Mouse (Mus musculus) kidney, postnatal 0 days (tissue): ENCODE results near the gene Shbg. TPM values are rescaled to one million over a fixed set of nuclear protein-coding genes. Genes with fewer than 3 reads are reported as not detected.
"Not testable (repeated sequence)": the region's sequence is repeated elsewhere in the genome, so short reads cannot be mapped to it uniquely, and the experiment has no call there.

Experiments used
- ATAC-seq: fragments of 200-750 bp; cut with Nextera tagmentation; replicated peaks from 2 replicates; pipeline ENCODE4 v1.8.0; 2017; ENCODE audit warnings: low read depth, moderate number of reproducible peaks, moderate TSS enrichment, moderate library complexity; ENCODE audit not compliant: low FRiP score
- DNase-seq: peaks from one replicate; pipeline ENCODE4 v3.0.0-alpha.2; 2016; ENCODE audit warnings: low spot score
- H3K27ac ChIP-seq: fragments of 300-500 bp; sonication (generic); 2 replicates; pipeline ENCODE4 v1.5.1; 2014; ENCODE audit warnings: mild to moderate bottlenecking
- H3K27me3 ChIP-seq: fragments of 300-500 bp; sonication (generic); 2 replicates; pipeline ENCODE4 v1.6.1; 2014; ENCODE audit warnings: low read length, mixed read lengths; ENCODE audit not compliant: insufficient read depth
- H3K36me3 ChIP-seq: fragments of 300-500 bp; sonication (generic); 2 replicates; pipeline ENCODE4 v1.6.1; 2014; ENCODE audit warnings: low read length, mixed read lengths; ENCODE audit not compliant: insufficient read depth
- H3K4me1 ChIP-seq: fragments of 300-500 bp; sonication (generic); replicated peaks from 2 replicates; pipeline ENCODE4 v1.6.1; 2014; ENCODE audit warnings: antibody characterized with exemption, low read length, mixed read lengths; ENCODE audit not compliant: insufficient read depth
- H3K4me2 ChIP-seq: fragments of 300-500 bp; sonication (generic); 2 replicates; pipeline ENCODE4 v1.6.1; 2014; ENCODE audit warnings: mild to moderate bottlenecking, low read length, moderate library complexity, mixed read lengths
- H3K4me3 ChIP-seq: fragments of 300-500 bp; sonication (generic); replicated peaks from 2 replicates; pipeline ENCODE4 v1.5.1; 2014; ENCODE audit warnings: low read depth, low read length
- H3K9ac ChIP-seq: fragments of 300-500 bp; sonication (generic); 2 replicates; pipeline ENCODE4 v1.6.1; 2014; ENCODE audit warnings: low read depth, low read length
- H3K9me3 ChIP-seq: fragments of 300-500 bp; sonication (generic); replicated peaks from 2 replicates; pipeline ENCODE4 v1.6.1; 2016; ENCODE audit warnings: low read length, inconsistent platforms, mixed read lengths
- CTCF ChIP-seq: IDR thresholded peaks from 2 replicates; pipeline ENCODE4 v1.5.1; 2016; ENCODE audit warnings: antibody characterized with exemption, low read depth, mild to moderate bottlenecking, moderate library complexity
- WGBS: fragments of 180-500 bp; shearing (Covaris S2); extraction: QIAGEN DNeasy Blood & Tissue Kit; methylation state at CpG from one replicate; pipeline ENCODE4 v1.1.7; 2014; 5-methylcytosine and 5-hydroxymethylcytosine counted together
- polyA plus RNA-seq: library from polyadenylated mRNA; unstranded; fragments of >200 nt; fragmentation: Nextera tagmentation; extraction: Ambion mirVana; gene quantifications from 2 replicates; pipeline ENCODE4 v1.2.1, GENCODE M21; 2015

Shbg gene
- polyA plus RNA-seq, 1 experiment from 2014 or later: 0.13 TPM

DNA sequence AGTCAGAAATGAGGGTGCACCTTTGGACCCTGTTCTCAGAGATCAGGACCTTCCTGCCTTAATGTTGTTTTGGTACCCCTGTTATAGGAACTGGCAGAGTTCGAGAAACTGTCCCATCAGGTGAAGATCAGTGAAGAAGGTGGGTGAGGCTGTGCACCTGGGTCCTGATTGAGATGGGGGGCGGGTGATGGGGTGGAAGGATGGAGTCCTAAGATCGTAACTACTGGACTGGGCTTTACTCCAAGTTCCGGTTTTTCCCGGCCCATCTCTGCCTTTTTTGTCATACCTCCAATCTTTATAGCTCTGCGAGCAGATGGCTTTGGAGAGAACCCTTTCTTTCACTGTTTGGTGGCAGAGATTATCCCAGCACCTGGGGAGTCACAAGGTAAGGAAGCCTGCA is 4.7 kb upstream of the Shbg start:
- TF ChIP-seq CTCF: no peak
- H3K9me3 ChIP-seq: no peaks in the 10 kb centered on the region
- H3K36me3 ChIP-seq: no peaks in the 10 kb centered on the region
- peak overlapping the region; percentile 69 for H3K4me3 ChIP-seq
- 28% methylated on average over 6 of the region's 6 CpGs for WGBS
- peak overlapping the region; percentile 84 for H3K4me2 ChIP-seq
- H3K27ac ChIP-seq: peak overlapping the region; percentile 83
- no peaks in the 10 kb centered on the region for H3K27me3 ChIP-seq
- DNase-seq: no peak
- peaks cover 8% of the 10 kb centered on the region; the same call in 1 of the 2 replicates for H3K4me1 ChIP-seq
- ATAC-seq: no peak
- H3K9ac ChIP-seq: peak overlapping the region; percentile 82

DNA sequence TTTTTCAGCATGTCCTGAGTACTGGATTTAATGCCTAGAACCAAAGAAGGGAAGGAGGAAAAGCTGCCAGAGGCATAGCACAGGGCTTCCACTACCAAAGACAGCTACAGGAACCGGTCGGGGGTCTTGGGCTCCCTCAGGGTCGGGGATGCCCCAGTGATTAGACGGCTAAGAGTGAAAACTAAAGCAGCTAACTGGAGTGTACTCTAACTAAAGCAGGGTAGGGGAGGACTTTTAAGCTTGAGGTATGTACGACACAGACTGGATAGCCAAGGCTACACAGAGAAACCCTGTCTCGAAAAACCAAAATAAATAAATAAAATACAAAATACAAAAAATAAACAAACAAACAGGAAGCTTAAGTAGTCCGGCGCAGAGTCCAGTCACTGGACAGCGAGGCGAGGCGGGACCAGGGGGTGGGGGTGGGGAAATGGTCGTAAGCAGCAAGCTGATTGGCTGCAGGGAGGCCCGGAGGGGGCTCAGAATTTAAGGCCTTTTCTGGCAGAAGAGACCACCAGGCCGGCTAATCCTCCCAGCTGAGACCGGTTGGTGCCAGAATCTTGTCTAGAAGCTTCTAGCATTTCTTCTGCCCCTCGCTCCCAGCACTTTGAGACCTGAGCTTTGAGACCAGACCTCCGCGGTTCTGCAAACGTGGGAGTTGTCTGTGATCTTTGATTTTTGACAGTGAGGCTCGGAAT is 4.0 kb upstream of the Shbg start, which contains the start of gene Sat2:
Gene Sat2 (plus strand): TSS at position 454 of the 698 bp plus-strand sequence.
- H3K27ac ChIP-seq: peak within 1 kb of the TSS; percentile 83
- no peaks in the 10 kb centered on the region for H3K36me3 ChIP-seq
- peaks cover 8% of the 10 kb centered on the region; the same call in 1 of the 2 replicates for H3K4me1 ChIP-seq
- peak; percentile 90 for DNase-seq
- H3K9ac ChIP-seq: peak within 1 kb of the TSS; percentile 82
- peak within 1 kb of the TSS; percentile 69 for H3K4me3 ChIP-seq
- H3K9me3 ChIP-seq: no peaks in the 10 kb centered on the region
- ATAC-seq: peak; percentile 83
- peak within 1 kb of the TSS; percentile 84 for H3K4me2 ChIP-seq
- TF ChIP-seq CTCF: no peak
- WGBS: under 1% methylated on average over 20 of the region's 20 CpGs
- no peaks in the 10 kb centered on the region for H3K27me3 ChIP-seq

DNA sequence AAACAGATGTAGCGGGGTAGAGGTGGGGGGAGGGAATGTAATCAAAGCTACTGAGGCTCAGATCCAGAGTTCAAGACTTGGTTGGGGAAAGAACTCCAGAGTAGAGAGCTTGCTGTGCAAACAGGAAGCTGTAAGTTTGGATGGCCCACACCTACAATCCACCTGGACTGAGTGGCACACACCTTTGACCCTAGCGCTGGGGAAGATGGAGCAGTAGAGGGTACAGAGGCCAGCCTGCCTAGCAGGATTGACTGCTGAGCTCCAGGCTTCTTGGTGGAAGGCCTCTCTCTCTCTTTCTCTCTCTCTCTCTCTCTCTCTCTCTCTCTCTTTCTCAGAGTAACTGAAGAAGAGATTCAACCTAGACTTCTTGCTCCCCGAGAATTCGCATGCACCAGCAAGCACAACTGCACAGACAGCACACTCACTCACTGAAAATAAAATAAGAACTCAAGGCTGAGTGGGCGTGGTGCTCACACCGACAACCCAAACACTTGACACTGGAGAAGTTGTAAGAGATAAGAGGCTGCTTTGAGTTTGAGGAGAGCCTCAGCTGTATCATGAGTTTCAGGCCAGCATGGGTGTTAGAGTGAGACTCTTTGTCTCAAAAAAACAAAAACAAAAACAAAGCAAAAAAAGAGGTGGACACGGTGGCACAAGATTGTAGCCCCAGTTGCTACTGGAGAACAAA is 2.8 kb upstream of the Shbg start:
- no peak overlapping the region for H3K27ac ChIP-seq
- no peak for TF ChIP-seq CTCF
- no peak overlapping the region for H3K9ac ChIP-seq
- no peak for DNase-seq
- H3K4me1 ChIP-seq: peaks cover 8% of the 10 kb centered on the region; the same call in 1 of the 2 replicates
- ATAC-seq: no peak
- H3K4me2 ChIP-seq: no peak overlapping the region
- H3K27me3 ChIP-seq: no peaks in the 10 kb centered on the region
- no peaks in the 10 kb centered on the region for H3K36me3 ChIP-seq
- H3K9me3 ChIP-seq: no peaks in the 10 kb centered on the region
- 73% methylated on average over 7 of the region's 7 CpGs for WGBS
- H3K4me3 ChIP-seq: no peak overlapping the region

DNA sequence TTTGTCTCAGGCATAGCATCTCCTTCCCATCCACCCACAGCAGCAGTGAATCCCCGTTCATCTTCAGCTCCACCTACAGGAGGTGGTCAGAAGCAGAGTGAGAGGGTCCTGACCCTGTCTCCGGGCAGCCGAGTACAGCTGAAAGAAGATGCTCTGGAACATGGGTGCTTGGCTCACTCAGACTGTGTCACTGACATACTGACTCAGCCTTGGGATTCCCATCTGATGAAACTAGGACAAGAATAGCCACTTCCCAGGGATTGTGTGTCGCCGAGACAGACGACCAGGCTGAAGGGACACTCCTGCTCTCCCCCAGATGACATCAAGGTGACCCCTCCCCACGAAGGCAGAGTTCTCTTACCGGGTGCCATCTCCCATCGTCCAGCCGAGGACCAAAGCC is 924 bp downstream of the Shbg start:
- no peak overlapping the region for H3K4me2 ChIP-seq
- no peaks in the 10 kb centered on the region for H3K27me3 ChIP-seq
- no peak overlapping the region for H3K9ac ChIP-seq
- DNase-seq (no peak), ATAC-seq (no peak)
- H3K27ac ChIP-seq: no peak overlapping the region
- no peaks in the 10 kb centered on the region for H3K36me3 ChIP-seq
- no peaks in the 10 kb centered on the region for H3K9me3 ChIP-seq
- no peak overlapping the region for H3K4me3 ChIP-seq
- 30% methylated on average over 10 of the region's 10 CpGs for WGBS
- H3K4me1 ChIP-seq: peaks cover 8% of the 10 kb centered on the region; the same call in 1 of the 2 replicates
- no peak for TF ChIP-seq CTCF

DNA sequence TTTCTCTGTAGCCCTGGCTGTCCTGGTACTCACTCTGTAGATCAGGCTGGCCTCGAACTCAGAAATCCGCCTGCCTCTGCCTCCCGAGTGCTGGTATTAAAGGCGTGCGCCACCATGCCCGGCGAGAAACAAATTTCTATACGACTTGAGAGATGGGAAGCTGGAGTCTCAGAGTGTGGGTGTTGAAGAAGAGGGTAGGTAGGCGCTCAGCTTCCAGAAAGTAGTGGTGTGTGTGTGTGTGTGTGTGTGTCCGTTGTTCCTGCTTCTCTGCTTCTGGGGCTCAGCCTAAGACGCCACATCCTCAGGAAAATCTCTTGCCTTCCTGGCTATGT is 3.5 kb downstream of the Shbg start:
- H3K36me3 ChIP-seq, H3K9ac ChIP-seq, H3K4me3 ChIP-seq, DNase-seq, H3K27me3 ChIP-seq, H3K4me1 ChIP-seq, H3K9me3 ChIP-seq, H3K27ac ChIP-seq, ATAC-seq: not testable (repeated sequence)
- H3K4me2 ChIP-seq: peak overlapping the region; percentile 27; the same call in 1 of the 2 replicates
- WGBS: 55% methylated on average over 11 of the region's 11 CpGs

DNA sequence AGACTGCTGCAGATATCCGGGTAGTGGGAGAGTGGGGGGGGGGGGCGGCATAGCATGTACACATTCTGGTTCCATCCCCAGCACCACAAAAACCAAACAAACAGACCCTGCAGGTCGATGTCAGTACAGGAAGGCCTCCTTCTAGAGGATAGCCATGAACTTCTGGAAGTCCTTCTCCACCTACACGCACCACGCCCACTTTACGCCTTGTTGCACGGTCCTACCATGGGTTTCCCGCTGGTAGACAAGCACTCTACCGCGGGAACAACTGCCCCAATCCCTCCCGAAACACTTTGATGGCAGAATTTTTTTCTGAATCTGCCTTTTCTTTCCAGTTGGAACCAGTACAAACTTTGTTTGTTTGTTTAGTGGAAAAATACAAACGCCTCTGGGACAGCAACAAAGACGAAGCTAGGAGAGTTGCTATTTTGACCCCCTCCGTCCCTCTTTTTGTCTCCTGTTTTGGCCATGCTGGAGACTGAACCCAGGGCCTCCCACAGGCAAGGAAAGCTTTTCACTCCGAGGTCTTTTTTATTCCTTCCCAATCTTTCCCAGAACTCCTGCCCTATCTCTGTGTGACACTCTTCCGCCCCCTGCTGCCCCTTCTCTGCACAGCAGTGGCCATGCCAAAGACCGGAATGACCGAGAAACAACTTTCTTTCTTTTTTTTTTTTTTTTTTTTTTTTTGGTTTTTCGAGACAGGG is 4.0 kb downstream of the Shbg start:
- peak overlapping the region; percentile 9; the same call in 1 of the 2 replicates for H3K9ac ChIP-seq
- H3K36me3 ChIP-seq: no peaks in the 10 kb centered on the region
- H3K27me3 ChIP-seq: no peaks in the 10 kb centered on the region
- no peak overlapping the region; the same call in 1 of the 2 replicates for H3K4me3 ChIP-seq
- 0 out of 2 replicates have a peak overlapping the region, but pooled peaks have one; percentile 28 for H3K27ac ChIP-seq
- peak overlapping the region; percentile 27; the same call in 1 of the 2 replicates for H3K4me2 ChIP-seq
- 10% methylated on average over 18 of the region's 19 CpGs for WGBS
- ATAC-seq: no peak
- H3K9me3 ChIP-seq: no peaks in the 10 kb centered on the region
- H3K4me1 ChIP-seq: peaks cover 5% of the 10 kb centered on the region; the same call in 1 of the 2 replicates
- TF ChIP-seq CTCF: peak; percentile 94
- DNase-seq: peak; percentile 95
